Mouse (Mus musculus) liver, embryonic 12.5 days (tissue): Measurements from ENCODE around the gene Olfr557. TPM values are rescaled to one million over a fixed set of nuclear protein-coding genes. Genes with fewer than 3 reads are reported as not detected.

Source experiments
- ATAC-seq: fragments of 200-750 bp; cut with Nextera tagmentation; 2 replicates; pipeline ENCODE4 v1.8.0; 2017; ENCODE audit warnings: moderate number of reproducible peaks, mild to moderate bottlenecking, moderate library complexity
- H3K27ac ChIP-seq: fragments of 300-500 bp; sonication (generic); 2 replicates; pipeline ENCODE4 v1.5.1; 2016; ENCODE audit warnings: mild to moderate bottlenecking
- H3K27me3 ChIP-seq: fragments of 300-500 bp; sonication (generic); replicated peaks from 2 replicates; pipeline ENCODE4 v1.6.1; 2016; ENCODE audit warnings: mild to moderate bottlenecking, moderate library complexity
- H3K36me3 ChIP-seq: fragments of 300-500 bp; sonication (generic); 2 replicates; pipeline ENCODE4 v1.6.1; 2016; ENCODE audit warnings: mild to moderate bottlenecking, moderate library complexity
- H3K4me1 ChIP-seq: fragments of 300-500 bp; sonication (generic); 2 replicates; pipeline ENCODE4 v1.6.1; 2016
- H3K4me2 ChIP-seq: fragments of 300-500 bp; sonication (generic); 2 replicates; pipeline ENCODE4 v1.6.1; 2016; ENCODE audit warnings: mild to moderate bottlenecking, moderate library complexity
- H3K4me3 ChIP-seq: fragments of 300-500 bp; sonication (generic); 2 replicates; pipeline ENCODE4 v1.5.1; 2016; ENCODE audit warnings: mild to moderate bottlenecking, moderate library complexity
- H3K9ac ChIP-seq: fragments of 300-500 bp; sonication (generic); 2 replicates; pipeline ENCODE4 v1.6.1; 2016; ENCODE audit warnings: mild to moderate bottlenecking, moderate library complexity
- H3K9me3 ChIP-seq: fragments of 300-500 bp; sonication (generic); replicated peaks from 2 replicates; pipeline ENCODE4 v1.6.1; 2016; ENCODE audit warnings: mild to moderate bottlenecking, moderate library complexity
- WGBS: fragments of 180-500 bp; shearing (Covaris S2); methylation state at CpG from one replicate; pipeline ENCODE4 v1.1.7; 2016; ENCODE audit not compliant: insufficient replicate concordance; 5-methylcytosine and 5-hydroxymethylcytosine counted together
- polyA plus RNA-seq: library from polyadenylated mRNA; unstranded; fragments of >200 nt; fragmentation: Nextera tagmentation; extraction: Ambion mirVana; gene quantifications from 2 replicates; pipeline ENCODE4 v1.2.1, GENCODE M21; 2016

Olfr557 gene
- not detected in 2 replicates for polyA plus RNA-seq

DNA sequence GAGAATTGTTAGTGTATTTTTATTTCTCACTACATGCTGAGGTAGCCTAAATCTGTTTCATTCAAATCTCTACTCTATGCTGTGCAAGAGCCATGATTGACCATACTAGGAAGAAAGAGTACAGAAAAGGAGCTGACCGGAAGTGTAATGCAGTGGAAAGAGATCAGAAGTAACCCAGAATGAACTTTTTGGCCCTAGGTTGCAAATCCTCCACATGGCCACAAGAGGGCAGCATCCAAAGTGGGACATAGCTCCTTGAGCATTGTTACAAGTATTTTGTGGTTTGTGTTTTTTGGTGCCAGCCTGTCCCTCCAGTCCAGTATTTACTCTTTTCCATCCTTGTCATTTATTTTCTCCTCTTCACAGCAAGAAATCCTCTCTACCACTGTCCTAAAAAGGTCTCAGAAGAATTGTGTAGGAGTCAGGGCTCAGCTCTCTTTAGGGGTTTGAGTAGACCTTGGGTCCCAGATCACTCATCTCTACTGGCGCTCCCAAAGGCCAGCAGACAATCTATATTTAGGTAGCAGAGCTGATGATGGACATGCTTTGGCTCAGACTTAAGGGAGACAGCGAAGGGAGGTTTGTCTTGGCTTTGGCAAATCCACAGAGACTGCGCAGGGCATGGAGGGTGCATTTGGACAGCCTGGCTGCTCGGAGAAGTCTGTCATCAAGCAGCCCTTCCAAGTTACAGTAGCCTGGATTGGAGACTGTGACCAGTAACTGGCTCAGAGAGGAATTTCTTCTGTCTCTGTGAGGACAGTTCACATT lies at the start of gene Olfr557:
Olfr557 (plus strand) TSS at position 553 of the 768 bp plus-strand sequence.
- Histone ChIP-seq H3K27ac (no peak within 1 kb of the TSS), H3K9ac (no peak within 1 kb of the TSS), H3K4me3 (no peak within 1 kb of the TSS), H3K36me3 (no peaks in the 10 kb centered on the region), H3K27me3 (no peaks in the 10 kb centered on the region), H3K4me2 (no peak within 1 kb of the TSS), H3K9me3 (no peaks in the 10 kb centered on the region), H3K4me1 (no peaks in the 10 kb centered on the region)
- 67% methylated on average over 5 of the region's 5 CpGs for WGBS
- ATAC-seq: no peak

DNA sequence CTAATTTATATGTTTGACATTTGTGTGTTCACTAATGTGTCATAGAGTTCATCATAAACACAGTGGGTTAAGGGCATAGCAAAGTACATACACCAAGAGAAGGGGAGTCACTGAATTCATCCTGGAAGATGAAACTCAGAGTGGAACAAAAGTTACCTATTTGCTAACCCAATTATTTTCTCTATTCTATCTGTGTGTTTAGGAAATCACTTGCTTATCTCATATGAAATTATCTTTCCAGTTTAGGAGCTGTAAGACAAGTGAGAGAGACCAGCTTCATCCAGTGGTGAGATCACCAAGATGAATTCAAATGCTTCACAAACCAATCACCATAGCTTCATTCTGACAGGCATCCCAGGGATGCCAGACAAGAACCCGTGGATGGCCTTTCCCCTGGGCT lies 37.2 kb upstream of the Olfr557 start, which contains the start of gene Olfr555:
Olfr555 (plus strand) TSS at position 301 of the 400 bp plus-strand sequence.
- Histone ChIP-seq H3K27me3 (no peaks in the 10 kb centered on the region), H3K4me3 (no peak within 1 kb of the TSS), H3K36me3 (no peaks in the 10 kb centered on the region), H3K9ac (no peak within 1 kb of the TSS), H3K9me3 (no peaks in the 10 kb centered on the region), H3K27ac (no peak within 1 kb of the TSS), H3K4me1 (no peaks in the 10 kb centered on the region), H3K4me2 (no peak within 1 kb of the TSS)
- no peak for ATAC-seq
- WGBS: 63% methylated on average over 1 of the region's 1 CpGs

DNA sequence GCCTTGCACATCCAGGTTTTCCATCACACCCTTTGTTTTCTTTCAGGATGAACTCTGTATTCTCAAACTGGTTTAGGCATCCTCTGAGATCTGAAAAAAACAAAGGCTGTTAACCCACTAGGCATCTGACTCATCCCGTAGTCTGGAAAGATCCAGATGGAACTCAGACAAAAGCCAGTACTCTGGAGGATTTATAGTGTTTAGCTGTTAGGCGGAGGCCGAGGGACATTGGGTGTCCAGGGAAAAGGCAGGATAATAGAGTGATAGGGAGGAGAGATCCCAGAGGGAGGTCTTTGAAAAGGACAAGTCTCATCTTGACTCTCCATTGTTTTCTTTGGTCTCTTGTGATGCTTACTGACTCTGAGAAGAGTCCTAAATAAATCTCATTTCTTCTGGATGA lies 31.1 kb upstream of the Olfr557 start, which contains the start of gene Olfr556:
Olfr556 (plus strand) TSS at position 301 of the 400 bp plus-strand sequence.
- Histone ChIP-seq H3K36me3 (no peaks in the 10 kb centered on the region), H3K9ac (no peak within 1 kb of the TSS), H3K9me3 (no peaks in the 10 kb centered on the region), H3K4me3 (no peak within 1 kb of the TSS), H3K27me3 (no peaks in the 10 kb centered on the region), H3K4me2 (no peak within 1 kb of the TSS), H3K4me1 (no peaks in the 10 kb centered on the region), H3K27ac (no peak within 1 kb of the TSS)
- WGBS: 63% methylated on average over 3 of the region's 3 CpGs
- no peak for ATAC-seq

DNA sequence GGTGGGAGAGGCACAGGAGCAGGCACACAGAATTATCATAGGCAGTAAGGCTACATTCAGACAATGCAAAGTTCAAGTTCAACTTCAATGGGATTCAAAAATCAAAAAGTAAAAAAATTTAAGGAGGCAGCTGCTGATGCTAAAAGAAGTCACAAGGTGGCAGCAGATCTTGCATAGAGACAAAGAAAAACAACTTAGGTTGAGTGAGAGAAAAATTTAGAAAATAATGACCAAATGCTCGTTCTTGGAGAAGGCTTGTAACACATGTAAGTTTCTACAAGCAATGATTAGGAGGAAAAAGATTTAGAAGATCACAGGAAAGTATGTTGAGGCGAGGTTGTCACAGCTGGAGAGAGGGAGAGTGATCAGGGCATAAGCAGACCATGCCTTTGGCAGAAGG lies 30.3 kb upstream of the Olfr557 start:
- Histone ChIP-seq H3K4me3 (no peak overlapping the region), H3K4me1 (no peaks in the 10 kb centered on the region), H3K4me2 (no peak overlapping the region), H3K27me3 (no peaks in the 10 kb centered on the region), H3K9ac (no peak overlapping the region), H3K36me3 (no peaks in the 10 kb centered on the region), H3K27ac (no peak overlapping the region), H3K9me3 (no peaks in the 10 kb centered on the region)
- no peak for ATAC-seq
- 23% methylated on average over 2 of the region's 2 CpGs for WGBS

DNA sequence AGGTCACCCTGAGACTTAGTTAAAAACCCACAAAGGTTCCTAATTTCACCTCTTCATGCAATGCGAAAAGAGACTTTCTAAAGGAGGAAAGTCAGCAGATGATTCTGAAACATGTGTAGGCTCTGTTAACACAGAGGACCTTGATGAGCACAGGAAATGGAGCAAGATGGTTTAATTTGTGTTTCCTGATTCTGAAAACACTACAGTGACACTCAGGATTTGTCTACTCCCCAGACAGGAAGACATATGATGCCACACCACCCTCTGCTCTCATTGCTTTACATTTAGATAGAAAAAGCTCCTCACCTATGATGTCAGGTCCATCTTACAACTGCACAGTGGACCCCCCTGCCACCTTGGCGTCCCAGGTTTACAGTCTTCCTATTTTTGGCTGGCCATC lies 19.5 kb upstream of the Olfr557 start:
- Histone ChIP-seq H3K4me2 (no peak overlapping the region), H3K4me1 (no peaks in the 10 kb centered on the region), H3K4me3 (no peak overlapping the region), H3K9ac (no peak overlapping the region), H3K9me3 (no peaks in the 10 kb centered on the region), H3K27me3 (no peaks in the 10 kb centered on the region), H3K27ac (no peak overlapping the region), H3K36me3 (no peaks in the 10 kb centered on the region)
- 72% methylated on average over 2 of the region's 2 CpGs for WGBS
- ATAC-seq: no peak

DNA sequence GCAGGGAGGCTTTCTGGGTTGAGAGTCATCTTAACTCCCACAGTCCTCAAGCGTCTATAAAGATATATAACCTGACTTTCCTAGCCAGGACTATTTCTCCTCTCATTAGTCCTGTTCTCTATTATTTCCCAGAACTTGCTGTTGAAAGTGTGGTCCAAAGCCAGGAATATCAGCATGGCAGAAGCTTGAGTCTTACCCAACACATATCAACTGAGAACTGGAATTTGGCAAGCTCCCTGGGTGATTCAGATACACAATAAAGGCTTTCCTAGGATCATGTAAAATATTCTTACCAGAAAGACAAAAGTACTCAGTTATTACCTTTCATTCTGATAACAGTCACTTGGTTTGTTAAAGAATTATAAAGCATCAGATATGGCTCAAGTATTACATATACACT lies 13.8 kb upstream of the Olfr557 start:
- ATAC-seq: no peak
- Histone ChIP-seq H3K4me2 (no peak overlapping the region), H3K4me3 (no peak overlapping the region), H3K36me3 (no peaks in the 10 kb centered on the region), H3K9me3 (no peaks in the 10 kb centered on the region), H3K4me1 (no peaks in the 10 kb centered on the region), H3K9ac (no peak overlapping the region), H3K27ac (no peak overlapping the region), H3K27me3 (no peaks in the 10 kb centered on the region)
- WGBS: 68% methylated on average over 1 of the region's 1 CpGs

DNA sequence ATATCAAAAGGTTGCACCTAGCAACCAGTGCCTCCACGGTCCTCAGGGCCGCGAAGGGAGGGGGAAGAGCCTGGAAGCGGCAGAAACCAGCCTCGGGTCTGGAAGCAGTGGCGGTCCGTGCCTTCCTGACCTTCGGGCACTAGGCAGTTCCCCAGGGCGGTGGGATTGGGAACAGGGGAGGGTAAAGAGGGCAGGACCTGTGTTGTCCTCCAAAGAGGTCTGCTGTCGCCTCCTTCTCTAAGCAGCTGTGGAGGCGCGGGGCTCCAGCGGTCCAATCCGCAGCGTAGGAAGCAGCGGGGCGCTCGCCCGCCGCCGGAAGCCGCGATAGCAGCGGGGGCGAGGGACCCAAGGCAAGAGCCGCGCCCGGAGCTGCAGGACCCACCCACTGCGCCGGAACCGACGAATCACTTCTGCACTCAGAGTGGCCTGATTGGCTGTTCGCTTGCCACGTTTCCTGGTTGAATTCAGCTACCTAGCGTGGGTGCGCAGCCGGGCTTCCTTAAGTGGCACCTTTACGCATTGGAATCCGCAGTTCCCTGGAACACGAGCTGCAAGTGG lies 8.7 kb upstream of the Olfr557 start, which contains the start of gene Trim68:
Trim68 (minus strand) TSS at position 384 of the 558 bp plus-strand sequence.
- H3K27ac ChIP-seq: no peak within 1 kb of the TSS
- under 1% methylated on average over 40 of the region's 40 CpGs for WGBS
- H3K36me3 ChIP-seq: no peaks in the 10 kb centered on the region
- peak within 1 kb of the TSS; percentile 74 for H3K4me2 ChIP-seq
- H3K4me1 ChIP-seq: 0 out of 2 replicates have a peak, but pooled peaks cover 5% of the 10 kb centered on the region
- peak; percentile 98 for ATAC-seq
- H3K9me3 ChIP-seq: no peaks in the 10 kb centered on the region
- no peaks in the 10 kb centered on the region for H3K27me3 ChIP-seq
- peak within 1 kb of the TSS; percentile 57 for H3K4me3 ChIP-seq
- peak within 1 kb of the TSS; percentile 48 for H3K9ac ChIP-seq

DNA sequence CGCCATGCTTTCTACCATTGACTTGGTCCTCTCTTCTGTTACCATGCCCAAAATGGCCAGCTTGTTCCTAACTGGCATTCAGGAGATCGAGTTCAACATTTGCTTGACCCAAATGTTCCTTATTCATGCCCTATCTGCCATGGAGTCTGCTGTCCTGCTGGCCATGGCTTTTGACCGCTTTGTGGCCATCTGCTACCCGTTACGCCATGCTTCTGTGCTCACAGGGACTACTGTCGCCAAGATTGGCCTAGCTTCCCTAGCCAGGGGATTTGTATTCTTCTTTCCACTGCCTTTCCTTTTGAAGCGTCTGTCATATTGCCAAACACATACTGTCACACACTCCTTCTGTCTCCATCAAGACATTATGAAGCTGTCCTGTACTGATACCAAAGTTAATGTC lies 2.8 kb downstream of the Olfr557 start:
- Histone ChIP-seq H3K9ac (no peak overlapping the region), H3K27me3 (no peaks in the 10 kb centered on the region), H3K36me3 (no peaks in the 10 kb centered on the region), H3K4me2 (no peak overlapping the region), H3K27ac (no peak overlapping the region), H3K4me1 (no peaks in the 10 kb centered on the region), H3K9me3 (no peaks in the 10 kb centered on the region), H3K4me3 (no peak overlapping the region)
- no peak for ATAC-seq
- WGBS: 70% methylated on average over 7 of the region's 7 CpGs

DNA sequence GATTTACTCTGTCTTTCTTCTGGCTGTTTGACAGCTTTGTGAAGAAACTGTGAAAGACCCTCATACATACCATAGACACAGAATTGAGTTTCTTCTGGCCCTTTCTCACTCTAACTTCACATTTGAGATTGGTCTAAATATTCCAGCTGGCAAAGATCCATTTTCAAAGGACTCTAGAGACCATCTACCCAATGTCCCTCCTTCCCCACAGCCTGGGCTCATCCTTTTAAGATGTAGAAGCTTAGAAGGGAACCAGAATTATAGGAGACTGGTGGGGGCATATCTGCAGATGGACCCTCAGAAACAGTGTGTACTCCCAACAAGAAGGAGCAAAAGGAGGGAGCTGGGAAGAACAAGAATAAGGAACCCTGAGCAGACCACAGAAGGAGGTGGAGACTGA lies 6.2 kb downstream of the Olfr557 start, which contains the start of gene Olfr558:
Olfr558 (plus strand) TSS at position 301 of the 400 bp plus-strand sequence.
- Histone ChIP-seq H3K27ac (no peak within 1 kb of the TSS), H3K27me3 (no peaks in the 10 kb centered on the region)
- no peak for ATAC-seq

DNA sequence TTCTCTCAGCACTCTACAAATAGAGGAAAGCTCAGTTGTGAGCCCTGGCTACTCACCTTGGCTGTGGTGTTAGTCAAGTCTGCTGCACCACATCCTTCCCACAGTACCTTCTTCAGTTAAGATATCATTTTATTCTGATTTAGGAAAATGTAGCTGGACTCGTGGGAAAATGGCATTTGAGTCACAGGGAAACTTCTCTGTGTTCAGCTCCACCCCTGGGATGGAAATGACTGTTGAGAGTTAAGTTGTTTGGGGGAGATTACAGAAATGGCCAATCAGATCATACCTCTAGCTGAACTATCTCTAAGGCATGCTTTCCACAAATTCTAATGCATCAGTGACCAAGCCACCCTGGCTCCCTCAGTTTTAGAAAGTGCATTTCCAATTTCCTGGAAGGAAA lies 23.3 kb downstream of the Olfr557 start, which contains the start of gene Olfr33:
Olfr33 (minus strand) TSS at position 101 of the 400 bp plus-strand sequence.
- H3K9me3 ChIP-seq: no peaks in the 10 kb centered on the region
- H3K4me2 ChIP-seq: no peak within 1 kb of the TSS
- no peak within 1 kb of the TSS for H3K27ac ChIP-seq
- H3K27me3 ChIP-seq: no peaks in the 10 kb centered on the region
- WGBS: 30% methylated on average over 1 of the region's 1 CpGs
- no peaks in the 10 kb centered on the region for H3K4me1 ChIP-seq
- no peaks in the 10 kb centered on the region for H3K36me3 ChIP-seq
- no peak for ATAC-seq
- H3K4me3 ChIP-seq: no peak within 1 kb of the TSS
- H3K9ac ChIP-seq: no peak within 1 kb of the TSS

More for the DNA sequence above, 6.2 kb downstream of the Olfr557 start, which contains the start of gene Olfr558:
- H3K4me3 ChIP-seq: no peak within 1 kb of the TSS
- no peaks in the 10 kb centered on the region for H3K36me3 ChIP-seq
- H3K9ac ChIP-seq: no peak within 1 kb of the TSS
- no peaks in the 10 kb centered on the region for H3K4me1 ChIP-seq
- no peak within 1 kb of the TSS for H3K4me2 ChIP-seq
- no peaks in the 10 kb centered on the region for H3K9me3 ChIP-seq

DNA sequence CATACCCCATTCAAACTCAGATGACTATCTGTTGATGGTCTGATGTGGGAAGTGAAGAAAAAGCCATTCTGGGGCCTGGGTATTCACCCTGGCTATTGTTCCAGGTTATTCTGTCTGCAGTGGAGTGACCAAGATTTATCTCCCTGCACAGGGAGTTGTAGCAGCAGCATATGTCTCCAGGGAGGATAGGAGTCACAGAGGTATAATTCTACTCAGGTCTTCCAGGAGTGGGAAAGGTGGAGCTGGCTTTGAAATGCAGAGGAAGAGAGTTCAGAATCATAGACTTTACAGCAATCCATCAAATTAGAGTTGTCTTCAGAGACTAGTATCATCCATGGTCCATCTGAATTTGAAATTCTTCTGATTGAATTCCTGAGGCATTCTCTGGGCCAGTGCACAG lies 31.7 kb downstream of the Olfr557 start, which contains the start of gene Olfr559:
Olfr559 (minus strand) TSS at position 101 of the 400 bp plus-strand sequence.
- Histone ChIP-seq H3K4me3 (no peak within 1 kb of the TSS), H3K27me3 (no peaks in the 10 kb centered on the region), H3K9me3 (no peaks in the 10 kb centered on the region), H3K36me3 (no peaks in the 10 kb centered on the region), H3K4me2 (no peak within 1 kb of the TSS), H3K27ac (no peak within 1 kb of the TSS), H3K4me1 (no peaks in the 10 kb centered on the region), H3K9ac (no peak within 1 kb of the TSS)
- no peak for ATAC-seq

DNA sequence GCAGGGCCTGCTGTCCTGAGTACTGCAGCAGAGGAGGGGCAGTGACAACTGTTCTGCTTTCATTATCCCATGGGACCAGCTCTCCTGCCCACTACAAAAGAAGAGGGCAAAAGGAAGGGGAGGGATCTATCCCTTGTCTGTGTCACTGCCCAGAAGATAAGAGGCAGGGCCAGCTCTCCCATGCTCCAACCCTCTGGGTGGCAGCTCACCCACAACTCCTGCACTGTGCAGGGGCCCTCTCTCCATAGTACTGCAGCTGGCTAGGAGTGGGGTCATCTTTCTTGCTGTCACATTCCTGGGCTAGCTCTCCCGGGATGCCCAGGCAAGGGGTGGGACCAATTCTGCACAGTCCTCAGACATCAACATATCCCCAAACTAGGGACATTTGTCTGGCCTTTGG lies 38.1 kb downstream of the Olfr557 start:
- Histone ChIP-seq H3K27ac (no peak overlapping the region), H3K4me3 (no peak overlapping the region), H3K27me3 (no peaks in the 10 kb centered on the region), H3K4me2 (no peak overlapping the region), H3K4me1 (no peaks in the 10 kb centered on the region), H3K9ac (no peak overlapping the region), H3K9me3 (no peaks in the 10 kb centered on the region), H3K36me3 (no peaks in the 10 kb centered on the region)
- WGBS: 60% methylated on average over 1 of the region's 1 CpGs
- ATAC-seq: no peak
